Mouse (Mus musculus) embryo, embryonic 11 days (tissue): Measurements from ENCODE around the gene Hoxb3.

Experiments used
- DNase-seq: peaks from one replicate; pipeline ENCODE4 v3.0.0-alpha.2; 2015

Hoxb3 gene

GRCm38 (mm10) chr11:96319071-96319902 lies 3.8 kb upstream of the Hoxb3 start:
- DNase-seq, result peak; percentile 85

GRCm38 (mm10) chr11:96319910-96320309 lies 3.2 kb upstream of the Hoxb3 start:
- DNase-seq, result no peak

- DNase-seq, result no peak
Observed at GRCm38 (mm10) chr11:96320688-96321087, 2.4 kb upstream of the Hoxb3 start.

GRCm38 (mm10) chr11:96321846-96322245 lies 1.3 kb upstream of the Hoxb3 start:
- DNase-seq, result no peak

GRCm38 (mm10) chr11:96322738-96323137 lies 388 bp upstream of the Hoxb3 start:
- DNase-seq, result no peak

- DNase-seq, result peak; percentile 76
Observed at GRCm38 (mm10) chr11:96324125-96324524, 999 bp downstream of the Hoxb3 start.

- DNase-seq, result no peak
Observed at GRCm38 (mm10) chr11:96324965-96325364, 1.8 kb downstream of the Hoxb3 start.

GRCm38 (mm10) chr11:96325747-96326212 lies 2.7 kb downstream of the Hoxb3 start:
- DNase-seq, result peak; percentile 78

- no peak for DNase-seq
Observed at GRCm38 (mm10) chr11:96326705-96327104, 3.6 kb downstream of the Hoxb3 start.

- no peak for DNase-seq
Observed at GRCm38 (mm10) chr11:96327122-96327521, 4.0 kb downstream of the Hoxb3 start.

- no peak for DNase-seq
Observed at GRCm38 (mm10) chr11:96327750-96328149, 4.6 kb downstream of the Hoxb3 start.

GRCm38 (mm10) chr11:96328605-96329004 lies 5.5 kb downstream of the Hoxb3 start:
- DNase-seq, result no peak

- no peak for DNase-seq
Observed at GRCm38 (mm10) chr11:96332105-96332504, 9.0 kb downstream of the Hoxb3 start.

GRCm38 (mm10) chr11:96332618-96333032 lies 9.5 kb downstream of the Hoxb3 start:
- peak; percentile 76 for DNase-seq

- no peak for DNase-seq
Observed at GRCm38 (mm10) chr11:96333241-96334001, 10.3 kb downstream of the Hoxb3 start.

- DNase-seq, result no peak
Observed at GRCm38 (mm10) chr11:96334002-96334364, 10.9 kb downstream of the Hoxb3 start.

- no peak for DNase-seq
Observed at GRCm38 (mm10) chr11:96334998-96335397, 11.9 kb downstream of the Hoxb3 start.

- DNase-seq, result no peak
Observed at GRCm38 (mm10) chr11:96336597-96336996, 13.5 kb downstream of the Hoxb3 start.

GRCm38 (mm10) chr11:96337026-96337425 lies 13.9 kb downstream of the Hoxb3 start:
- no peak for DNase-seq

GRCm38 (mm10) chr11:96338957-96339855 lies 16.1 kb downstream of the Hoxb3 start:
- DNase-seq, result no peak

GRCm38 (mm10) chr11:96340698-96341365 lies 17.7 kb downstream of the Hoxb3 start:
- peak; percentile 86 for DNase-seq
